ENCODE assay signal across 9 mouse cellular contexts in the genomic region with DNA sequence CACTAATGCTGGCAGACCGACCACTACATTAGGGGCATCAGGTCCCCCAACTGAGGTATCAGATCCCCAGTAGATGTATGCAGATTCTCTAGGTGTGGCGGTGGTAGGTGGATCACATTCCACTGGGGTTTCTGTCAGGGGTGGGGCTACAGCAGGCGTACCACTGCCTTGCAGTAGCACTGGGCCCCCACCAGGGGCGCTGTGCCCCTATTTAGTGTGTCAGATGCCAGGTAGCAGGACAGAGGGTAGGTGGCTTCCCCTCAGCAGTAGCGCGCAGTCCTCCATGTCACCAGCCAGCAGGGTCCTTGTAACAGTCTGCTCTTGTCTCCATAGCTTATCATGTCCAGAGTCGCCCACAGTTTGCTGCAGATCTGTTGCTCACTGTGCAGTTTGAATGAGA.
DNase-seq lines count a peak whose midpoint lies in the region; ATAC-seq and TF ChIP-seq lines count a peak whose summit lies in the region.
"Had no signal": no experiment of that assay in that cellular context is flagged by ENCODE, and none has a peak within 500 bp of the region (broad histone marks: within the 10 kb centered on the region; RNA-seq: fewer than 3 reads in every experiment).

No protein-coding gene starts in this region.

- no peaks in the 10 kb centered on the region for H3K9me3 ChIP-seq in intestine, postnatal 0 days (ENCODE audit: control insufficient read depth)
- H3K9me3 ChIP-seq in intestine, embryonic 16.5 days (ENCODE audit: control insufficient read depth, low read length): no peaks in the 10 kb centered on the region
- H3K9me3 ChIP-seq in embryonic facial prominence, embryonic 14.5 days (ENCODE audit: control insufficient read depth, low read length): no peaks in the 10 kb centered on the region
- no peaks in the 10 kb centered on the region for H3K9me3 ChIP-seq in heart, embryonic 12.5 days (replicated peaks)
- H3K9me3 ChIP-seq: heart, embryonic 15.5 days had no signal

- DNase-seq in B cell, adult 2 months: peak; percentile 3
- peak; percentile 45 for DNase-seq in adrenal gland, postnatal 10 days
- no peak for DNase-seq in embryonic facial prominence, embryonic 14.5 days (ENCODE audit: low spot score)
- peak; percentile 73 for DNase-seq in testis, postnatal 10 days (ENCODE audit: low spot score)
- no peak for DNase-seq in gastrocnemius, postnatal 4 days (ENCODE audit: low spot score in 2 of 2)

- H3K36me3 ChIP-seq in intestine, postnatal 0 days (ENCODE audit: control insufficient read depth, insufficient read depth): no peaks in the 10 kb centered on the region
- no peaks in the 10 kb centered on the region for H3K36me3 ChIP-seq in intestine, embryonic 16.5 days (ENCODE audit: control insufficient read depth, insufficient read depth, low read length)
- H3K36me3 ChIP-seq in embryonic facial prominence, embryonic 14.5 days (ENCODE audit: control insufficient read depth, insufficient read depth, low read length): no peaks in the 10 kb centered on the region
- no peaks in the 10 kb centered on the region for H3K36me3 ChIP-seq in heart, embryonic 12.5 days
- H3K36me3 ChIP-seq: heart, embryonic 15.5 days had no signal

- H3K27ac ChIP-seq in intestine, postnatal 0 days (ENCODE audit: low read depth, low read length): no peak overlapping the region
- no peak overlapping the region for H3K27ac ChIP-seq in intestine, embryonic 16.5 days (ENCODE audit: low read length)
- H3K27ac ChIP-seq in embryonic facial prominence, embryonic 14.5 days (replicated peaks; ENCODE audit: low read depth, low read length): no peak overlapping the region
- no peak overlapping the region for H3K27ac ChIP-seq in heart, embryonic 12.5 days (ENCODE audit: poor library complexity, severe bottlenecking)
- H3K27ac ChIP-seq: heart, embryonic 15.5 days had no signal

- no peak overlapping the region for H3K4me2 ChIP-seq in intestine, postnatal 0 days (replicated peaks; ENCODE audit: low read depth)
- H3K4me2 ChIP-seq in intestine, embryonic 16.5 days (ENCODE audit: low read depth, low read length): no peak overlapping the region
- no peak overlapping the region for H3K4me2 ChIP-seq in embryonic facial prominence, embryonic 14.5 days (ENCODE audit: low read depth, low read length)
- H3K4me2 ChIP-seq in heart, embryonic 12.5 days: no peak overlapping the region
- H3K4me2 ChIP-seq: heart, embryonic 15.5 days had no signal

- no peak for ATAC-seq in intestine, postnatal 0 days
- no peak for ATAC-seq in intestine, embryonic 16.5 days
- 0 out of 2 replicates have a peak, but pooled peaks have one; percentile 12 for ATAC-seq in embryonic facial prominence, embryonic 14.5 days (ENCODE audit: low read depth)
- no peak for ATAC-seq in heart, embryonic 12.5 days (ENCODE audit: insufficient number of reproducible peaks, low FRiP score)

- H3K4me1 ChIP-seq in intestine, postnatal 0 days (replicated peaks; ENCODE audit: control insufficient read depth, insufficient read depth, low read length): no peaks in the 10 kb centered on the region
- H3K4me1 ChIP-seq in intestine, embryonic 16.5 days (ENCODE audit: control insufficient read depth, insufficient read depth, low read length): no peaks in the 10 kb centered on the region
- H3K4me1 ChIP-seq in embryonic facial prominence, embryonic 14.5 days (ENCODE audit: control insufficient read depth, insufficient read depth, low read length): no peaks in the 10 kb centered on the region
- H3K4me1 ChIP-seq in heart, embryonic 12.5 days (replicated peaks): no peaks in the 10 kb centered on the region
- H3K4me1 ChIP-seq: heart, embryonic 15.5 days had no signal

- H3K27me3 ChIP-seq in intestine, postnatal 0 days (replicated peaks; ENCODE audit: control insufficient read depth, insufficient read depth, low read length): no peaks in the 10 kb centered on the region
- H3K27me3 ChIP-seq in intestine, embryonic 16.5 days (replicated peaks; ENCODE audit: control insufficient read depth, insufficient read depth, low read length): no peaks in the 10 kb centered on the region
- H3K27me3 ChIP-seq in embryonic facial prominence, embryonic 14.5 days (replicated peaks; ENCODE audit: control insufficient read depth, insufficient read depth, low read length): no peaks in the 10 kb centered on the region
- H3K27me3 ChIP-seq in heart, embryonic 12.5 days (replicated peaks): no peaks in the 10 kb centered on the region; the same call in 1 of the 2 replicates
- H3K27me3 ChIP-seq: heart, embryonic 15.5 days had no signal

- H3K4me3 ChIP-seq in intestine, postnatal 0 days (ENCODE audit: low read depth, low read length): no peak overlapping the region
- H3K4me3 ChIP-seq in intestine, embryonic 16.5 days (ENCODE audit: low read length): no peak overlapping the region
- H3K4me3 ChIP-seq in embryonic facial prominence, embryonic 14.5 days (ENCODE audit: low read depth, low read length): no peak overlapping the region
- no peak overlapping the region for H3K4me3 ChIP-seq in heart, embryonic 12.5 days
- H3K4me3 ChIP-seq: heart, embryonic 15.5 days had no signal

- 49% methylated on average over 7 of the region's 7 CpGs for WGBS in intestine, postnatal 0 days
- 56% methylated on average over 7 of the region's 7 CpGs for WGBS in intestine, embryonic 16.5 days
- 55% methylated on average over 7 of the region's 7 CpGs for WGBS in embryonic facial prominence, embryonic 14.5 days
- 54% methylated on average over 7 of the region's 7 CpGs for WGBS in heart, embryonic 12.5 days

- H3K9ac ChIP-seq in intestine, postnatal 0 days (ENCODE audit: low read depth, low read length): no peak overlapping the region
- H3K9ac ChIP-seq in intestine, embryonic 16.5 days (ENCODE audit: low read depth, low read length): no peak overlapping the region
- no peak overlapping the region for H3K9ac ChIP-seq in embryonic facial prominence, embryonic 14.5 days (ENCODE audit: low read depth, low read length)
- H3K9ac ChIP-seq in heart, embryonic 12.5 days: no peak overlapping the region
- H3K9ac ChIP-seq: heart, embryonic 15.5 days had no signal

- TF ChIP-seq CTCF in intestine, postnatal 0 days (IDR thresholded peaks at IDR 0.05; ENCODE audit: low read depth): peak; percentile 68

Comparison
In these comparisons a context has a peak if more than half of its experiments do, and no peak if none do; other contexts are left out.
1. DNase-seq: peak in B cell, adult 2 months (2 of 2), adrenal gland, postnatal 10 days (single experiment) and testis, postnatal 10 days (single experiment); none in embryonic facial prominence, embryonic 14.5 days (single experiment) and gastrocnemius, postnatal 4 days (0 of 2).